Mouse (Mus musculus): Measurements from ENCODE around the gene Exoc3. TPM values are rescaled to one million over a fixed set of nuclear protein-coding genes. Genes with fewer than 3 reads are reported as not detected.

The Exoc3 gene
- total RNA-seq (2014; rRNA removed) = 79.5 and 110 TPM in 2 replicates
- 110 and 111 TPM in 2 replicates for polyA plus RNA-seq (2015; fragmentation: Nextera tagmentation; extraction: Ambion mirVana)

DNA sequence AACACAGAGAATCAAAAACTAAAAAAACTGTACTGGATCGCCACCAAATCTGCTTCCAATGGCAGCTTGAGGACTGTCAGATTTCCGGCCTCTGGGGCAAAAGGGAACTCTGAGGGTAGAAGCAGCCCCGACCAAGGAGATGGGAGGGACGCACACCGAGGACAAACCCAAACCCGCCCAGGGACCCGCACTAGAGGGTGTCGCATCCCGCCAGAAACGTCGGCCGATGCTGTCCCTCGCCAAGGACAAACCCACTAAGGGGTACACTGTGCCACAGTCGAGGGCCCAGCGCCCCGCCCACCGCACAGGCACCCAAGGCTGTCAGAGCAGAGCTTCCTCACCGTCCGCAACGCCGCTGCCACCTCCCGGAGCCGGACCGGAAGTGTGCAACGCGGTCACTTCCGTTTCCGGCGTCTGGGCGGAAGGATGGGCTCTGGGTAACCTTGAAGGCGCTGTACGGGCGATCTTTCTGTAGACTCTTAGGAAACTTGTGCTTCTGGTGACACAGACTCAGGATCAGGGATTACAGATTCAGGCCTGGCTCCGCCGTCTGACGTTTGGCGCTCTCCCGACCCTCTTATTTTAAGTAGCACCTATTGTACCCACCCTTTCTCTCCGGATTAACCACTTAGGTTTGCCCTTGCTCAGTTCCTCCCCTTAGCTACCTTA is at the start of gene Exoc3:
Gene Exoc3 (minus strand): TSS at position 416 of the 669 bp plus-strand sequence.
- Histone ChIP-seq H3K27me3 (ENCODE audit: insufficient read depth, low read length) (no peaks in the 10 kb centered on the region), H3K4me3 (ENCODE audit: low read length) (peak within 1 kb of the TSS; percentile 80), H3K9me3 (ENCODE audit: low read length) (no peaks in the 10 kb centered on the region), H3K4me2 (ENCODE audit: low read depth, low read length) (peak within 1 kb of the TSS; percentile 96), H3K4me1 (ENCODE audit: insufficient read depth, low read length) (peaks cover 11% of the 10 kb centered on the region), H3K36me3 (ENCODE audit: insufficient read depth, low read length) (peaks cover 8% of the 10 kb centered on the region; the same call in 1 of the 2 replicates), H3K9ac (replicated peaks; ENCODE audit: low read length) (peak within 1 kb of the TSS; percentile 78), H3K27ac (peak within 1 kb of the TSS; percentile 94)
- under 1% methylated on average over 39 of the region's 39 CpGs for WGBS
- ATAC-seq (peak; percentile 99), DNase-seq (ENCODE audit: low spot score) (peak; percentile 95)
- no peak for TF ChIP-seq CTCF (IDR thresholded peaks at IDR 0.05; ENCODE audit: low read depth)

DNA sequence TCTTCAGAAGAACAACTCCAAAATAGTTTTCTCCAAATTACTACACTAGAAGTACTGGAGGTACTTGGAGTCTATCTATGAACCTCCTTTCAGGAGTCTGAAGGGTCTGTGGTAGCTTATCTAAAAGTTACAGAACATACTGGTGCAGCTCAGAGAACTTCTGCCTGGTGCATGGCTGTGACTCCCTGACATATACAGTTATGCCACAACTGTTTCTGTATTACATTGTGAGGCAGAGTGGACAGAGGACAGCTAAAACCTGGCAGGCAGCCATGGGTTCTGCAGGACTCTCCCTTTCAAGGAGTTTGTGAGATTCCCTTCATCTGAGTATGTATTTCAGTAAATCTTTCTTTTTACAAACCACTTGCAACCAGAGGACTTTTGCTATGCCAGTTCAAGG is 38.0 kb upstream of the Exoc3 start:
- H3K27ac ChIP-seq = no peak overlapping the region
- H3K4me2 ChIP-seq (ENCODE audit: low read depth, low read length) = no peak overlapping the region
- H3K4me3 ChIP-seq (ENCODE audit: low read length) = no peak overlapping the region
- H3K9ac ChIP-seq (replicated peaks; ENCODE audit: low read length) = no peak overlapping the region
- no peak for TF ChIP-seq CTCF (IDR thresholded peaks at IDR 0.05; ENCODE audit: low read depth)
- ATAC-seq (no peak), DNase-seq (ENCODE audit: low spot score) (no peak)
- no peaks in the 10 kb centered on the region for H3K9me3 ChIP-seq (ENCODE audit: low read length)
- H3K27me3 ChIP-seq (ENCODE audit: insufficient read depth, low read length) = no peaks in the 10 kb centered on the region
- H3K36me3 ChIP-seq (ENCODE audit: insufficient read depth, low read length) = no peaks in the 10 kb centered on the region
- 0 out of 2 replicates have a peak, but pooled peaks cover 8% of the 10 kb centered on the region for H3K4me1 ChIP-seq (ENCODE audit: insufficient read depth, low read length)

DNA sequence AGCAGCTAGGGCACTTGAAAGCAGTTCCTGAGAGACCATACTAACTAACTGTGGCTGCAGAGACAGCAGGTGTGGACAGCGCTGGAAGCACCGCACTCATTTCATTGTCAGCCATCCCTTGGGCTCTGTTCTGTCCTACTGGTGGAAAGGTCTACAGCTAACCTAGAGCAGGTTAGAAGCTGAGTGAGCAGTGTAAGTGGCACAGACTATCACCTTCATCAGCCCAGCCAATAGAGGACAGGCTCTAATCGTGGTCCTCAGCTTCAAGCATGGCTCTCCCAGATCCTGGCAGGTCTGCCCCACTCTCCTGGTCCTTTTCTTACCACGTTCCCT is 37.3 kb upstream of the Exoc3 start:
- no peaks in the 10 kb centered on the region for H3K27me3 ChIP-seq (ENCODE audit: insufficient read depth, low read length)
- 0 out of 2 replicates have a peak, but pooled peaks cover 8% of the 10 kb centered on the region for H3K4me1 ChIP-seq (ENCODE audit: insufficient read depth, low read length)
- peak overlapping the region; percentile 5; the same call in 1 of the 2 replicates for H3K27ac ChIP-seq
- H3K9me3 ChIP-seq (ENCODE audit: low read length) = no peaks in the 10 kb centered on the region
- no peak overlapping the region for H3K9ac ChIP-seq (replicated peaks; ENCODE audit: low read length)
- WGBS = 41% methylated on average over 4 of the region's 4 CpGs
- H3K36me3 ChIP-seq (ENCODE audit: insufficient read depth, low read length) = no peaks in the 10 kb centered on the region
- TF ChIP-seq CTCF (IDR thresholded peaks at IDR 0.05; ENCODE audit: low read depth) = no peak
- DNase-seq (ENCODE audit: low spot score) (no peak), ATAC-seq (peak; percentile 67)
- H3K4me3 ChIP-seq (ENCODE audit: low read length) = no peak overlapping the region
- peak overlapping the region; percentile 50 for H3K4me2 ChIP-seq (ENCODE audit: low read depth, low read length)

DNA sequence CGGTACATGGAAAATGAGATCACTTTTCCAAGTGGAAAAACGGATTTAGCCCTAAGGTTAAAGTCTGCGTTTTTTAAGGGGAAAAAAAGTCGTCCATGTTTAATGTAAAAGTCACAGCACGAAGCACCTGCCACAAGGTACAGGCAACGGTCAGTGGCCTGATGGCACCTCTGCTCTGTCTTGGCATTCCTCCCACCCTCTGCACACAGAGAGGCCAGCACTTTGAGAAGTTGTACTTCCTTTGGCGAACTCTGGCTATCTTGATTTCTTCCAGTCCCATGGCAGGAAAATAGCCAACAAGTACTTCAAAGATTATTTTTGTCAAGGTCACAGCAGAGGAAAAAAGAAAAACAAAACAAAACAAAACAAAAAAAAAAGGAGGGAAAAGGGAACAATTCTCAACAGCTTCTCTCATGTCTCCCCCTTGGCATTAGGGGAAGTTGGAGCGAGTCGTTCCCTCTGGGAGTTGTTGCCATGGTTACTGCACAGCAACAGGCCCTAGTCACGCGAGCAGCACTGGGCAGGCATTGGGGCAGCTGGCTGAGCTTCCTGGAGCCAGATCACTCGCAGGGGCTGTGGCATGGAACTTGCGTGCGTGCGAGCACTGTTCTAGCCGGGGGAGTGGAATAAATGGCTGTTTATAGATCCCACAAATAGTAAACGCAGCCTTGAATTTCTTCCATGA is 36.8 kb upstream of the Exoc3 start:
- Histone ChIP-seq H3K27me3 (ENCODE audit: insufficient read depth, low read length) (no peaks in the 10 kb centered on the region), H3K36me3 (ENCODE audit: insufficient read depth, low read length) (no peaks in the 10 kb centered on the region), H3K4me3 (ENCODE audit: low read length) (no peak overlapping the region), H3K9ac (replicated peaks; ENCODE audit: low read length) (no peak overlapping the region), H3K4me2 (ENCODE audit: low read depth, low read length) (peak overlapping the region; percentile 50), H3K4me1 (ENCODE audit: insufficient read depth, low read length) (0 out of 2 replicates have a peak, but pooled peaks cover 8% of the 10 kb centered on the region), H3K27ac (peak overlapping the region; percentile 5; the same call in 1 of the 2 replicates), H3K9me3 (ENCODE audit: low read length) (no peaks in the 10 kb centered on the region)
- TF ChIP-seq CTCF (IDR thresholded peaks at IDR 0.05; ENCODE audit: low read depth) = no peak
- ATAC-seq (peak; percentile 97), DNase-seq (ENCODE audit: low spot score) (peak; percentile 90)
- 18% methylated on average over 17 of the region's 17 CpGs for WGBS

DNA sequence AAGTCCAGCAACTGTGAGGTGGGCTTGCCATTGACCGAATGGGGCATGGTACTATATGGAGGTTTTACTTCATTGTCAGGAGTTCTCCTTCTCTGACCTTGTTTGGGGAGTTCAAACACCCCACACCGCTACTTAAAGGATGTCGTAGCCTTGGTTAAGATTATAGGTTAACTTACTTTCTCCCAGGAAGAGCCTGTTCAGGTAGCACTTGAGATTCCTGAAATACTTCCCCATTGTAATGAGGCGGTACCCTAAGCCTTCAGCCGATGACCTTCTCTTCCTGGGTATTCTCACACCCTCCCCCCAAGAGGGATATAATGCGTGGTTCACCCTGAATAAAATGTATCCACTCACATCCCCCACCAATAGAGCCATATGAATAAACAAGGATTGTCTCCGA is 29.0 kb upstream of the Exoc3 start:
- TF ChIP-seq CTCF (IDR thresholded peaks at IDR 0.05; ENCODE audit: low read depth) = no peak
- Histone ChIP-seq H3K27ac (no peak overlapping the region), H3K27me3 (ENCODE audit: insufficient read depth, low read length) (no peaks in the 10 kb centered on the region), H3K4me2 (ENCODE audit: low read depth, low read length) (no peak overlapping the region), H3K9ac (replicated peaks; ENCODE audit: low read length) (no peak overlapping the region), H3K4me3 (ENCODE audit: low read length) (no peak overlapping the region), H3K36me3 (ENCODE audit: insufficient read depth, low read length) (no peaks in the 10 kb centered on the region), H3K4me1 (ENCODE audit: insufficient read depth, low read length) (no peaks in the 10 kb centered on the region), H3K9me3 (ENCODE audit: low read length) (no peaks in the 10 kb centered on the region)
- no peak for DNase-seq (ENCODE audit: low spot score)
- 81% methylated on average over 7 of the region's 7 CpGs for WGBS
- ATAC-seq = no peak

DNA sequence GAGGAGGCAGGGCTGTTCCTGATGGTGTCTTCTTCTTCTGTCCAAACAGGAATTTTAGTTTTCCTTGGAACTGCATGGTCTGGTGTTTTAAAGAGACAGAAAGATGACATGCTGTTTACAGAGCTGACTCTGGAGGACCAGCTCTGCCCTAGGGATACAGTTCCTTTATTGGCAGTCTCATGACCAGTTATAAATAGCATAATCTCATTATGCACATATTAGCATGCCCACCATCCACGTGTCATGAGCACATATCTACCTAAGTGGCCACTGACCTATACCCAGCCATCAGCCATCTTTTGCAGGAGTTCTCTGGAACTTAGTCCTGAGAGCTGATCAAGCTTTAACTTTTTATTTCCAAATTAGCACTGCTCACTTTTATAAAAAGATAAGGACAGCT is 12.1 kb upstream of the Exoc3 start:
- H3K27me3 ChIP-seq (ENCODE audit: insufficient read depth, low read length) = no peaks in the 10 kb centered on the region
- no peak overlapping the region for H3K4me2 ChIP-seq (ENCODE audit: low read depth, low read length)
- H3K27ac ChIP-seq = no peak overlapping the region
- TF ChIP-seq CTCF (IDR thresholded peaks at IDR 0.05; ENCODE audit: low read depth) = no peak
- 28% methylated on average over 1 of the region's 1 CpGs for WGBS
- H3K9ac ChIP-seq (replicated peaks; ENCODE audit: low read length) = no peak overlapping the region
- no peak for ATAC-seq
- no peaks in the 10 kb centered on the region for H3K4me1 ChIP-seq (ENCODE audit: insufficient read depth, low read length)
- no peaks in the 10 kb centered on the region for H3K9me3 ChIP-seq (ENCODE audit: low read length)
- no peak for DNase-seq (ENCODE audit: low spot score)
- H3K4me3 ChIP-seq (ENCODE audit: low read length) = no peak overlapping the region
- H3K36me3 ChIP-seq (ENCODE audit: insufficient read depth, low read length) = no peaks in the 10 kb centered on the region

DNA sequence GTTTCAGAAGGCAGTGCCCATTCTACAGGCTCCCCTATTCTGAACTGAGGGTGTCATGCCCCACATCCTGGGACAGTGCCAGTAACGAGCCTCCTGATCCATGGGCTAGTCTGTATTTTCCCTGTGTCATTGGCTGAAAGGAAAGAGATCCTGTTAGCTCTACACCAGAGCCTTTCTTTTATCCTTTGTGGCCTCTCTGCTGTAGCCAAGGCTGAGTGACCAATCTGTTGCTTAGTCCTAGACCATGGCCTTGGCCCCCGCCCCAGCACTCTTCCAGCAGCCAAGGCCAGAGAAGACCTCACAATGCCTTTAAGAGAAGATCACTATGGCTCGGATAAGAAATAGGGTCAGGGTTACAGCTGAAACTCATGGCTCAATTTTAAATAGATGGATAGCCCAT is 9.9 kb upstream of the Exoc3 start:
- 75% methylated on average over 3 of the region's 3 CpGs for WGBS
- Histone ChIP-seq H3K4me3 (ENCODE audit: low read length) (no peak overlapping the region), H3K27me3 (ENCODE audit: insufficient read depth, low read length) (no peaks in the 10 kb centered on the region), H3K9ac (replicated peaks; ENCODE audit: low read length) (no peak overlapping the region), H3K9me3 (ENCODE audit: low read length) (no peaks in the 10 kb centered on the region), H3K27ac (no peak overlapping the region), H3K36me3 (ENCODE audit: insufficient read depth, low read length) (no peaks in the 10 kb centered on the region), H3K4me1 (ENCODE audit: insufficient read depth, low read length) (no peaks in the 10 kb centered on the region), H3K4me2 (ENCODE audit: low read depth, low read length) (no peak overlapping the region)
- ATAC-seq (no peak), DNase-seq (ENCODE audit: low spot score) (peak; percentile 2)
- no peak for TF ChIP-seq CTCF (IDR thresholded peaks at IDR 0.05; ENCODE audit: low read depth)

All from hindbrain, postnatal 0 days (tissue).